Mouse (Mus musculus): Measurements from ENCODE around the gene Parp2. TPM values are rescaled to one million over a fixed set of nuclear protein-coding genes. Genes with fewer than 3 reads are reported as not detected.

Gene Parp2
- polyA plus RNA-seq, 1 experiment from 2014 or later = 49.0 TPM

DNA sequence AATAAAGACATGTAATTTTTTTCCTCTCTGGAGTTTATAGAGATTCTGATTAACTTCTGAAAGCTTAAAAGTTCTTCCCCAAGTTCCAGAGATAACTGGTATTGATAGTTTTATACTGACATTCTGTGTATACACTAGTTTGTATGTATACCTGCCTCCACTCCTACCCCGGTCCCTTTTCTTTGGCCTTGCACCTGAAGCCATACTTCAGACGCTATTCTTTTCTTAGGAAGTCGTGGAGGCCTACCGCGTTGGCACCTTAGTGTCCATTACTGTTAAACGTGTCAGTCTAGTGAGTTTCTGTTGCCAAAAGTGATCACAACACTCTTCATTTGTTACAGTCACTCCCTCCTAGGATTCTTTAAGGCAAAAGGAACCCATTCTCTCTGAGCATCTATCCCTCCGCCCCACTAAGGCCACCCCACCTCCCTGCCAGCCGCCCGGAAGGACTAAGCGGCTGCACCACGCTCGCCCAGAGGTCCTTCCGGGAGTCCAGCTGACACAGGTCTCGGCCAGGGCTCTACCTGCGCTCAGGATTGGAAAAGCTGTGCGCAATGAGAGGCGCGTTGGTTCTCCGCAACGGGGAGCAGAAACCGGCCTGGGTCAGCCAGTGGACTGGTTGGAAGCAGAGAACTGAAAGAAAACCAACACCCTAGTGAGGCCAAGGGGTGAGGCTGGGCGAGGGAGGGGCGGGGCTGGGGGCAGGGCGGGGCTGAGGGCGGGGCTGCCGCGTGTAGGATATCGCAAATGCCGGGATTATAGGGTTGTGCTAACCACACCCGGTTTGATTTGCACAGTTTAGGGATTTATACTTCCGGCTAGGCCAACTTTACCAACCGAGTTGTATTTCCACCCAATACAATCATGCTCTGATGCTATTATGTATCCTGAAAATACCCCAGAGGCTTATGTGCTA, 62.5 kb downstream of the Parp2 start, which contains the start of gene Tep1:
Gene Tep1 (minus strand): TSS at position 672 of the 916 bp plus-strand sequence.
- 0 out of 2 replicates have a peak, but pooled peaks cover 3% of the 10 kb centered on the region for H3K36me3 ChIP-seq (ENCODE audit: insufficient read depth, low read length)
- H3K27me3 ChIP-seq (ENCODE audit: insufficient read depth, low read length) = no peaks in the 10 kb centered on the region
- no peaks in the 10 kb centered on the region for H3K9me3 ChIP-seq (replicated peaks; ENCODE audit: low read length)
- no peaks in the 10 kb centered on the region for H3K4me1 ChIP-seq (replicated peaks; ENCODE audit: insufficient read depth, low read length)
- peak within 1 kb of the TSS; percentile 69 for H3K9ac ChIP-seq (ENCODE audit: low read depth, low read length)
- peak within 1 kb of the TSS; percentile 66 for H3K4me2 ChIP-seq (ENCODE audit: low read length)
- ATAC-seq (replicated peaks; ENCODE audit: low FRiP score, low read depth) (peak; percentile 97), DNase-seq (ENCODE audit: low spot score) (peak; percentile 79)
- no peak for TF ChIP-seq CTCF (IDR thresholded peaks at IDR 0.05; ENCODE audit: low read depth)
- H3K27ac ChIP-seq = peak within 1 kb of the TSS; percentile 87
- 6% methylated on average over 32 of the region's 32 CpGs for WGBS
- peak within 1 kb of the TSS; percentile 60 for H3K4me3 ChIP-seq (replicated peaks; ENCODE audit: low read depth, low read length)

DNA sequence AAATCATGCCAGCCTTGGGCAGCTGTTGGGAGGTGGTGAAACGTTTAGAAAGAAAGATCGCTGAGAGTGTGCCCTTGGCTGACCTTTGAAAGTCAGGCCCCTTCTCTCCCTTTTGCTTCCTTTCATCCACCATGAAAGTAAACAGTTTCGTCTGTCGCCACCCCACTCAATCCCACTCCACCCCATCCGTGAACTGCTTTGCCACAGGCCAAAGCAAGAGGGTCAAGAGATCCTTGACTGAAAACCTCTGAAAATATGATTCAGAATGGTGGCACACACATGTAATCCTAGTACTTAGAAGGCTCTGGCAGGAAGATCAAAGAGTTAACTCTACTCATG, 63.1 kb downstream of the Parp2 start:
- no peaks in the 10 kb centered on the region for H3K9me3 ChIP-seq (replicated peaks; ENCODE audit: low read length)
- H3K4me3 ChIP-seq (replicated peaks; ENCODE audit: low read depth, low read length) = peak overlapping the region; percentile 60
- ATAC-seq (replicated peaks; ENCODE audit: low FRiP score, low read depth) (peak; percentile 21; the same call in 1 of the 2 replicates), DNase-seq (ENCODE audit: low spot score) (no peak)
- H3K27me3 ChIP-seq (ENCODE audit: insufficient read depth, low read length) = no peaks in the 10 kb centered on the region
- H3K27ac ChIP-seq = peak overlapping the region; percentile 87
- peak overlapping the region; percentile 69 for H3K9ac ChIP-seq (ENCODE audit: low read depth, low read length)
- H3K4me2 ChIP-seq (ENCODE audit: low read length) = peak overlapping the region; percentile 66
- TF ChIP-seq CTCF (IDR thresholded peaks at IDR 0.05; ENCODE audit: low read depth) = no peak
- 14% methylated on average over 5 of the region's 5 CpGs for WGBS
- no peaks in the 10 kb centered on the region for H3K4me1 ChIP-seq (replicated peaks; ENCODE audit: insufficient read depth, low read length)
- 0 out of 2 replicates have a peak, but pooled peaks cover 3% of the 10 kb centered on the region for H3K36me3 ChIP-seq (ENCODE audit: insufficient read depth, low read length)

Other genes starting within 250 kb of the Parp2 start
- gene Olfr744, start 193.0 kb upstream of the Parp2 start, polyA plus RNA-seq (2015; fragmentation: Nextera tagmentation; extraction: Ambion mirVana) = not detected in 2 replicates
- gene Olfr745, start 168.5 kb upstream of the Parp2 start, polyA plus RNA-seq (2015; fragmentation: Nextera tagmentation; extraction: Ambion mirVana) = not detected in 2 replicates
- not detected in 2 replicates for gene Olfr746, start 160.8 kb upstream of the Parp2 start, polyA plus RNA-seq (2015; fragmentation: Nextera tagmentation; extraction: Ambion mirVana)
- gene Olfr747, start 114.6 kb upstream of the Parp2 start, polyA plus RNA-seq (2015; fragmentation: Nextera tagmentation; extraction: Ambion mirVana) = not detected in 2 replicates
- not detected in 2 replicates for gene Olfr748, start 100.5 kb upstream of the Parp2 start, polyA plus RNA-seq (2015; fragmentation: Nextera tagmentation; extraction: Ambion mirVana)
- gene Olfr749, start 62.7 kb upstream of the Parp2 start, polyA plus RNA-seq (2015; fragmentation: Nextera tagmentation; extraction: Ambion mirVana) = not detected in 2 replicates
- 58.4 and 65.4 TPM in 2 replicates for gene Ttc5, start 22.3 kb upstream of the Parp2 start, polyA plus RNA-seq (2015; fragmentation: Nextera tagmentation; extraction: Ambion mirVana)
- not detected in 2 replicates for gene Ccnb1ip1, start 109 bp upstream of the Parp2 start, polyA plus RNA-seq (2015; fragmentation: Nextera tagmentation; extraction: Ambion mirVana)
- 8.4 and 10.9 TPM in 2 replicates for gene Tep1, start 62.7 kb downstream of the Parp2 start, polyA plus RNA-seq (2015; fragmentation: Nextera tagmentation; extraction: Ambion mirVana)
- 0.24 and 0.37 TPM in 2 replicates for gene Klhl33, start 89.7 kb downstream of the Parp2 start, polyA plus RNA-seq (2015; fragmentation: Nextera tagmentation; extraction: Ambion mirVana)
- gene Osgep, start 117.1 kb downstream of the Parp2 start, polyA plus RNA-seq (2015; fragmentation: Nextera tagmentation; extraction: Ambion mirVana) = 122 and 138 TPM in 2 replicates
- 211 and 212 TPM in 2 replicates for gene Apex1, start 117.1 kb downstream of the Parp2 start, polyA plus RNA-seq (2015; fragmentation: Nextera tagmentation; extraction: Ambion mirVana)
- gene Pip4p1, start 123.0 kb downstream of the Parp2 start, polyA plus RNA-seq (2015; fragmentation: Nextera tagmentation; extraction: Ambion mirVana) = 49.5 and 52.6 TPM in 2 replicates
- gene Pnp, start 123.2 kb downstream of the Parp2 start, polyA plus RNA-seq (2015; fragmentation: Nextera tagmentation; extraction: Ambion mirVana) = 78.5 and 81.0 TPM in 2 replicates
- not detected in 2 replicates for gene Gm49342, start 136.7 kb downstream of the Parp2 start, polyA plus RNA-seq (2015; fragmentation: Nextera tagmentation; extraction: Ambion mirVana)
- 0.79 and 1.1 TPM in 2 replicates for gene Pnp2, start 148.2 kb downstream of the Parp2 start, polyA plus RNA-seq (2015; fragmentation: Nextera tagmentation; extraction: Ambion mirVana)
- 0.08 and 0.11 TPM in 2 replicates for gene Rnase10, start 199.9 kb downstream of the Parp2 start, polyA plus RNA-seq (2015; fragmentation: Nextera tagmentation; extraction: Ambion mirVana)
- 0.11 TPM in 1 of 2 replicates, not detected in the other for gene Rnase9, start 234.0 kb downstream of the Parp2 start, polyA plus RNA-seq (2015; fragmentation: Nextera tagmentation; extraction: Ambion mirVana)
- 0.27 TPM in 1 of 2 replicates, not detected in the other for gene Rnase11, start 242.3 kb downstream of the Parp2 start, polyA plus RNA-seq (2015; fragmentation: Nextera tagmentation; extraction: Ambion mirVana)
- gene Rnase12, start 249.8 kb downstream of the Parp2 start, polyA plus RNA-seq (2015; fragmentation: Nextera tagmentation; extraction: Ambion mirVana) = 10.3 and 11.1 TPM in 2 replicates